In genomic region chr9:118476766-118477271, GRCm38 (mm10) we compare ENCODE assay signal across 8 mouse cellular contexts. TPM values are rescaled to one million over a fixed set of nuclear protein-coding genes. Genes with fewer than 3 reads are reported as not detected.
DNase-seq lines count a peak whose midpoint lies in the region; ATAC-seq lines count a peak whose summit lies in the region.

No protein-coding gene starts in this region.

- peak overlapping the region; percentile 78 for H3K4me2 ChIP-seq in heart, embryonic 13.5 days
- H3K4me2 ChIP-seq in midbrain, embryonic 15.5 days: peak overlapping the region; percentile 52

- no peaks in the 10 kb centered on the region for H3K36me3 ChIP-seq in heart, embryonic 13.5 days
- H3K36me3 ChIP-seq in hindbrain, embryonic 10.5 days: no peaks in the 10 kb centered on the region
- no peaks in the 10 kb centered on the region for H3K36me3 ChIP-seq in midbrain, embryonic 15.5 days (replicated peaks)

- no peak for ATAC-seq in heart, embryonic 13.5 days (ENCODE audit: extremely low read depth, insufficient number of reproducible peaks, low FRiP score, low TSS enrichment)
- no peak for ATAC-seq in midbrain, embryonic 15.5 days (replicated peaks)

- intact Hi-C loops in heart, postnatal 25 days (cut with DNase I): no loop called here
- intact Hi-C loops in left cerebral cortex, postnatal 14 days (cut with DNase I): no loop called here

- H3K9ac ChIP-seq in heart, embryonic 13.5 days: no peak overlapping the region
- H3K9ac ChIP-seq in midbrain, embryonic 15.5 days: no peak overlapping the region

- H3K4me1 ChIP-seq in heart, embryonic 13.5 days: peaks cover 33% of the 10 kb centered on the region
- peaks cover 6% of the 10 kb centered on the region for H3K4me1 ChIP-seq in brown adipose tissue, adult 24 weeks (ENCODE audit: control insufficient read depth, insufficient read depth, insufficient read length, low read length)
- peaks cover 31% of the 10 kb centered on the region for H3K4me1 ChIP-seq in hindbrain, embryonic 10.5 days (replicated peaks)
- H3K4me1 ChIP-seq in midbrain, embryonic 15.5 days: peaks cover 32% of the 10 kb centered on the region

- H3K27me3 ChIP-seq in heart, embryonic 13.5 days (replicated peaks): peaks cover 90% of the 10 kb centered on the region
- peaks cover 96% of the 10 kb centered on the region for H3K27me3 ChIP-seq in hindbrain, embryonic 10.5 days (ENCODE audit: insufficient read depth, poor library complexity, severe bottlenecking)
- H3K27me3 ChIP-seq in midbrain, embryonic 15.5 days (replicated peaks): peaks cover 60% of the 10 kb centered on the region

- H3K27ac ChIP-seq in heart, embryonic 13.5 days (replicated peaks): no peak overlapping the region
- H3K27ac ChIP-seq in brown adipose tissue, adult 24 weeks (replicated peaks; ENCODE audit: low read depth, low read length): no peak overlapping the region
- no peak overlapping the region for H3K27ac ChIP-seq in hindbrain, embryonic 10.5 days
- H3K27ac ChIP-seq in midbrain, embryonic 15.5 days: no peak overlapping the region

- no peaks in the 10 kb centered on the region for H3K9me3 ChIP-seq in heart, embryonic 13.5 days
- no peaks in the 10 kb centered on the region for H3K9me3 ChIP-seq in hindbrain, embryonic 10.5 days
- no peaks in the 10 kb centered on the region for H3K9me3 ChIP-seq in midbrain, embryonic 15.5 days

- H3K4me3 ChIP-seq in heart, embryonic 13.5 days: peak overlapping the region; percentile 59
- peak overlapping the region; percentile 51 for H3K4me3 ChIP-seq in brown adipose tissue, adult 24 weeks (ENCODE audit: insufficient read depth, low read depth, low read length)
- H3K4me3 ChIP-seq in hindbrain, embryonic 10.5 days: peak overlapping the region; percentile 36
- peak overlapping the region; percentile 11; the same call in 1 of the 2 replicates for H3K4me3 ChIP-seq in midbrain, embryonic 15.5 days

- DNase-seq in heart, postnatal 25 days (ENCODE audit: low spot score): no peak
- DNase-seq in hindbrain, embryonic 10.5 days (ENCODE audit: low spot score): peak; percentile 62
- no peak for DNase-seq in urinary bladder, postnatal 36 days (ENCODE audit: low spot score in 2 of 2)
- no peak for DNase-seq in left cerebral cortex, postnatal 14 days (ENCODE audit: low spot score in 2 of 2)
- no peak for DNase-seq in adrenal gland, postnatal 4 days (ENCODE audit: low spot score in 2 of 2)

- WGBS in heart, embryonic 13.5 days: under 1% methylated on average over 33 of the region's 33 CpGs
- under 1% methylated on average over 33 of the region's 33 CpGs for WGBS in hindbrain, embryonic 10.5 days
- WGBS in midbrain, embryonic 15.5 days: under 1% methylated on average over 33 of the region's 33 CpGs

RNA-seq across cellular contexts. Expression of gene Eomes, which starts 1.2 kb away (rescaled TPM):
- polyA plus RNA-seq in heart, embryonic 13.5 days (2015; fragmentation: Nextera tagmentation; extraction: Ambion mirVana): 0.09 TPM in 1 of 2 replicates, not detected in the other
- total RNA-seq in heart, postnatal 25 days (2021): not detected
- polyA plus RNA-seq in brown adipose tissue, adult 24 weeks (2012; ENCODE audit: insufficient read depth, insufficient read length, missing spikeins): not detected in 2 replicates
- polyA plus RNA-seq in hindbrain, embryonic 10.5 days (2016; fragmentation: Nextera tagmentation; extraction: Ambion mirVana): 0.10 TPM in 1 of 2 replicates, not detected in the other
- polyA plus RNA-seq in midbrain, embryonic 15.5 days (2015; fragmentation: Nextera tagmentation; extraction: Ambion mirVana): 1.6 and 3.0 TPM in 2 replicates
- under 1 TPM; 0.24 to 0.38 TPM for total RNA-seq in left cerebral cortex, postnatal 14 days (2021)
- total RNA-seq in adrenal gland, postnatal 4 days (2021): under 1 TPM in 1 of 2 experiments, not detected in 1; 0.51 TPM

RNA-seq across cellular contexts. Expression of gene Golga4, which starts 29.2 kb away (rescaled TPM):
- 47.5 and 51.0 TPM in 2 replicates for polyA plus RNA-seq in heart, embryonic 13.5 days (2015; fragmentation: Nextera tagmentation; extraction: Ambion mirVana)
- total RNA-seq in heart, postnatal 25 days (2021): 100 to 1,000 TPM; 257 to 283 TPM
- polyA plus RNA-seq in brown adipose tissue, adult 24 weeks (2012; ENCODE audit: insufficient read depth, insufficient read length, missing spikeins): 43.9 and 49.9 TPM in 2 replicates
- 34.2 and 42.9 TPM in 2 replicates for polyA plus RNA-seq in hindbrain, embryonic 10.5 days (2016; fragmentation: Nextera tagmentation; extraction: Ambion mirVana)
- polyA plus RNA-seq in midbrain, embryonic 15.5 days (2015; fragmentation: Nextera tagmentation; extraction: Ambion mirVana): 49.9 and 51.3 TPM in 2 replicates
- 10 to 100 TPM; 80.3 to 88.2 TPM for total RNA-seq in left cerebral cortex, postnatal 14 days (2021)
- 100 to 1,000 TPM in 1 of 2 experiments, 10 to 100 TPM in 1; 99.9 to 110 TPM for total RNA-seq in adrenal gland, postnatal 4 days (2021)
